Mouse (Mus musculus): Measurements from ENCODE around the gene Atp6v1c2.

DNA sequence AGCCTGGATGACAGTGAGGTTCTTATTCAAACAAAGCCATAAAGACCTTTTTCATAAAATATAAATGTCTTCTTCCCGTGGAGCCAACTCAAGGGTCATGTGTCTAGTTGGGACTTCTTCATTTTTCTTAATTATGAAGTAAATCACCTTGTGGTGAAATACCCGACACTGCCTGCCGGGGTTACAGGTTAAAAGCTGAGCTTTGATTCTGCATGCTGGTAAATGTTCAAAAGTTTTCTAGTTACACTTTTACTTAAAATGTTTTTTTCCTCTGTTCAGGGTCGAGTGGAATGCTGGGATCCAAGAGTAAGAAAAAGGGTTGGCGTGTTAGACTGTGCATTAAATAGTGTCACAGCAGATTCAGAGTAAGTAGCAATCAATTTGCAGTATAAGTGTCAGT, 33.2 kb upstream of the Atp6v1c2 start:
- TF ChIP-seq CTCF (IDR thresholded peaks at IDR 0.05; ENCODE audit: insufficient read depth, low read length) (no peak), POLR2A (IDR thresholded peaks at IDR 0.05; ENCODE audit: borderline replicate concordance, extremely low read depth, low read depth, low read length) (no peak)
